Mouse (Mus musculus) gastrocnemius, adult 18-20 months (tissue): ENCODE data around the gene Ech1. TPM values are rescaled to one million over a fixed set of nuclear protein-coding genes. Genes with fewer than 3 reads are reported as not detected.

Source experiments
- DNase-seq: peaks from one replicate; pipeline ENCODE4 v3.0.0; 2021; ENCODE audit warnings: low spot score
- total RNA-seq, 2 experiments: library from RNA; stranded (reverse); gene quantifications; 2 replicates each; pipeline ENCODE4 v1.2.3; 2021

Ech1 gene
- total RNA-seq, 2 experiments from 2014 or later, result 227 to 344 TPM

DNA sequence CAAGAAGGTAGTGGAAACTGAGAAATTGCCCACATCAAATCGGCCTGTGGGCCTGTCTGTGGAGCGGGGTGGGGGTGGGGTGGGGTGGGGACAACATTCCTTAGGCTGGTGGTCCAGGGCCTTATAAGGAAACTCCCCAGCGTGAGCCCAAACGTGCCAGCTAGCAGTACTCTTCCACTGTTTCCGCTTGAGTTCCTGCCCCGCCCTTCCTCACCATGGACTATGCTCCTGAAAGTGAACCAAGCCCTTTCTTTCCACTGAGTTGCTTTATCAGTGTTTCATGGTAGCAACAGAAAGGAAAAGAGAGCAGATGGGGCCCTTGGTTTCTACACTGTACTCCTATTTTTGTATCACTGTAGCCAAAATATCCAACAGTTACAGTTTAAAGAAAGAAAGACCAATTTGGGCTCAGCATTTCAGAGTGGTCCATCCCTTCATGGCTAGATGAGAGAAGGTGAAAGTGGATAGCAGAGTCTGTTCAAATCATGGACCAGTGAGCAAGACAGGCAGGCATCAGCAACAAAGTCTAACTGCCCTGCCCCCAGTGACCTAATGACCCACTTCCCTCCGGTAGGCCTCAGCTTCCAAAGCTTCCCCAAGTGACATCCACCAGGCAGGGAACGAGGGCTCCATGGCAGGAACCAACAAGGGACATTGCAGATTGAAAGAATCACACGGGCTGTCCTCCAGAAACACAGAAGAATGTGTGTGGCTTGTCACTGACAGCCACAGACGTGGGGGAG lies 22.0 kb upstream of the Ech1 start:
- DNase-seq, result no peak

DNA sequence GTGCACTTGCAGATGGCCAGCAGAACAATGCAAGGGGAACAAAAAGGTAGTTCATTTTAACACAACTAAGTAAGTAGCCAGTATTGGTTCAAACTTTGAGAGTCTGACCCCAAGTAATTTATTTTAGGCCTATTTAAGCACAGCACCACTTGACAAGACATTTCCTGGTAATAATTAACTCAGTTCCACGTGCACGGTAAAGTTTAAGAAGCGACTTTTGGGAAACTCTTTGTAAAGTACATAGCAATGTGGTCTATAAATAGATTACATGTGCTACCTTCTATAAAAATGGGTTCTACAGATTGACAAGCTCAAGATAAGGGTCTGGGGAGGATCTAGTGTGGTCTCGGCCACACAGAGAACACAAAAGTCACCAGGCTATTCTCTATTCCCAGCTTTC lies 21.3 kb upstream of the Ech1 start:
- no peak for DNase-seq

DNA sequence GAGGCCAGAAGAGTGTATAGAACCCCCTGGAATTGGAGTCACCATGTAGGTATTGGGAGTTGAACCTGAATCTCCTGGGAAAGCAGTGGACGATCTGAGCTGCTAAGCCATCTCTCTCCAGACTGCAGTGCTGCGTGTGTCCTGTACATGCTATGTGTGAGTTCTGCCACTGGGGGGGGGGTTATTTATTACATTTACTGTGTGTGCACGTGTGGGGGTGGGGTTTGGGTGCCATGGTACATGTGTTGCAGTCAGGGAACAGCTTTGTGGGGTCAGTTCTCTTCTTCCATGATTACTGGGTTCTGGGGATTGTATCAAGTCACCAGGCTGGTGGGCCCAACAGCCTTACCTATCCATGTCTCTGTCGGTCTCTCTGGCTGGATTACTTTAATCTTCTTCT lies 18.1 kb upstream of the Ech1 start:
- DNase-seq, result no peak

DNA sequence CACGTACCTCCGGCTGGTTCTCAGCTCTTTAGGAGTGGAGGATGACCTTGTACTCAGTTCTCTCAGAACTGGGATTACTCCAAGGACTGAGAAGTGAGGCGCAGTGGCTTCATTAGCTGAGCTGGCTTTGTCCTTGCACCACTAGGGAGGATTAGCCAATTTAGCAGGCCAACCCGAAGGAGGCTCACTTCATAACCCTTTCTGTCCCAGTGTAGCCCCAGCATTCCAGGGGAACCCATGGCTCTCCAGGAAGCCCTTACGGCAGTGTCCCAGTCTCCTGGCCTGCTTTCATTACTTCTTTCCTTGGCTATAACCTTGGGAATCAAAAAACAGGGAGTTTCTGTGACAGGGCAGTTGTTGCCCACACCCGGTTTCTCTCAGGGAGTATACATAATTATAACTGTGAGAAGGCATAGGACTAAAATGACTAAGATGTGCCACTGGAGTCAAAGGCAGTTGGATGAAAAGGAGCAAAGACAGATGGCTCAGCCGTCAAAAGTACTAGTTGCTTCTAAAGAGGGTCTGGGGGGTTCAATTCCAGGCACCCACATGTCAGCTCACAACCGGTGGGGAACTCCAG lies 17.3 kb upstream of the Ech1 start:
- DNase-seq, result peak; percentile 61

DNA sequence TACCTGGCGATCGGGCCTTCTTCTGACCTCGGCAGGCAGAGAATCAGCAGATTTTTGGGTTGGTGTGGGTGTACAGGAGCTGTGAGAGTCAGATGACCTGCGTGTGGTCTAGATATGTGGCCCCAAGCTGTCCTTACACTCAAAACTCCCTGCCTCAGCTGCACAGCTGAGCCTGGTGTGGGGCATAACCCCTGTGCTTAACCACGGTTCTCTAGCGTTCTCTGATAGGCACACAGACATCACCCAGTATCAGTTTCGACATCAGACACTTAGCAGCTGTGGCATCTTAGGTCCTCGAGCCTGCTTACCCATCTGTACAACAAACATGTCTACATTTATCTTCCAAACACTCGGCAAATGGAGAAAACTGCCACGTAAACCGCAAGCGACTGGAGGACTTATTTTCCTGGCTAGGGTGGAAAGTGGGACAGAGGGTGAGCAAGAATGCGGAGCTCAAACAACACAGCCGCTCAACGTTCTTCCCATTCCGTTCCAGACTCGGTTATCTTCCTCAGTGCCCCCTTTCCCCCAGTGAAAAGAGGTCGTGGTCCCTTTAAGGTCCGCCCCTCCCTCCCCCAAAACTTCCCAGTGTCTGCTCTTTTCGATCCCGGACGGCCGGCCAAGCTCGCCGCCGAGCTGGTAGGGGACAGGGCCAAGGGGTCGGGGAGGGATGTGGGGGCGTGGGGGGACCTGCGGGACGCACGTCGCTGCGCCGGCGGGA lies 16.6 kb upstream of the Ech1 start, which contains the start of gene Hnrnpl:
TSS of gene Hnrnpl (plus strand) at position 321 of the 721 bp plus-strand sequence.
- DNase-seq, result peak; percentile 73

DNA sequence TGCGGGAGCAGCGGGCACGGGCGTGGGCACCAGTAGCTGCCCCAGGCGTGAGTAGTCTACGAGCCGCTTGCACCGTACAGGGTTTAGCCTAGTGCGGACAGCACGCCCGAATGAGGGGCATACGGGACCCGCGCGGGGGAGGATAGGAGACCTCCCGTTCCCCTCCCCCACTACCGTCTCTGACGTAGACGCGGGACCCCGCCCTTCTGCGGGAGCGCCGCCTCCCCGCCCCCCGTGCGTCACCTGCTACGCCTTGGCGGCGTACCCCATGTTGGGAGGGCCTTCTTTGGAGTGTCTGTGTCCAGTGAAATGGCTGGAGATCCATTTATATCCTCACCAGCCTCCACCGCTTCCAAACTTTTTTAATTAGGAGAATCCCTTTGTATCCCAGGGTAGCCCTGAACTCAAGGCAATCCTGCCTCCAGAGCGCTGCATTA lies 16.0 kb upstream of the Ech1 start:
- DNase-seq, result peak; percentile 98

DNA sequence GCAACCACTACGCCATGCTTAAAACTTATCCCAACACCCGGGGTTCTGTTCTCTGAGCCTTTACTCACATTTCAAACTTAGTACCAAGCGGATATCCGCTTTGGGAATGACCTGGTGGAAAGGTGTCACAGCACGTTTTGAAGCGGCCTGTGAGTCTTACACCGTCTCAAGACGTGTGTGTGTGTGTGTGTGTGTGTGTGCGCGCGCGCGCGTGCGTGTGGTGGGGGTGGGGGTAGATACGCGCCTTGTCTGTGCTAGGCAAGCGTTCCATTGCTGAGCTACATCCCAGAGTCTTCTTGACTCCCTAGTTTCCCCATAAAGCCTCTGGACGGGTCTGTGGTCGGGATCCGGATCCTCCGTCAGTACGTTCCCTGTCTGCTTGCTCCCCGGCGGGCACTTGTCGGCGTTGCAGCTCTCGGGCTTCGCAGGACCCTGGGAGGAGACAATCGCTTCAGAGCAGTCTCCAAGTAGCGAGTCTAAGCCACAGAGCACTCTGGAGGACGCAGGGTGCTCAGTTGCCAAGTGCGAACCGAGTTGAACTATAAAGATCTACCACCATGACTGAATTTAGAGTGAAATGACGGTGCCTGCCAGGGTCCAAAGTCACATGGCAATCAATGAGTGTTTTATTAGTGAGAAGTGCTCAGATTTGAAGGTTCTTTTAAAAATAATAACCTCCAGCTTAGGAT lies 15.5 kb upstream of the Ech1 start:
- DNase-seq, result peak; percentile 57

DNA sequence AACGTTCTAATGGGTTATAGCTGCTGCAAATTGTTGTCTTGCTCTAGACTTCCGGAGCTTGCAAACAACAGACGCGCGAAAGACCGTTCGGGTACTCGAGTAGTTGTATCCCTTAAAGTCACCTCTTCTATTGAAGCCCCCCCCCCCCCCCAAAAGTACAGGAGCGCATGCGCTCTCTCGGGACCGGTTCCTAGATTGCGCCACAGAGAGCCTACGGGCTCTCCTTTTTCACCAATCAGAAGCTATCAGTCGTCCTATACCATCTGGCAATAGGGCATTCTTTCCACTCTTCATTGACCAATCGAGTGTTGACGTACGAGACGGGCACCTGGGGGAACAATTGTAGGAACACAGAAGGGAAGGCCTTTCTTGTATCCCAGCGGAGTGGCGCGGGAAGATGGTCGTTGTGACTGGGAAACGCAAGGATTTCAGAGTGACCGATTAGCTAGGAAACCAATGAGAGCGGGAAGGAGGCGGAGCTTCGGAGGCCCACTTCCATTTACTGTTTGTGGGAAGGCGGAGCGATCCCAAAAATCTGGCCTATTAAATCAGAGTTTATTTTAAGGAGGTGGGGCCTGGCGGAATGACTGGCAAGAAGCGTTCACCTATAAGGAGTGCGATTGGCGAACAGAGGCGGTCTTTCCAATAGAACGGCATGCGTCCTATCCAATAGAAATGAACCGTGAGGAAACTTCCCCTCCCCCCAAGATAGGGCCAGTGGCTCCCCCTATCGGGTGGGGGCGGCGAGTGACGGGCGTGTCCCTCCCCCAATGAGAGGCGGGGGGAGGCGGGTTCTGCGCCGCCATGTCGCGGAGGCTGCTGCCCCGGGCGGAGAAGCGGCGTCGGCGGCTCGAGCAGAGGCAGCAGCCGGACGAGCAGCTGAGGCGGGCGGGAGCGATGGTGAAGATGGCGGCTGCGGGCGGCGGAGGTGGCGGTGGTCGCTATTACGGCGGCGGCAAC lies 14.6 kb upstream of the Ech1 start:
- DNase-seq, result peak; percentile 99

DNA sequence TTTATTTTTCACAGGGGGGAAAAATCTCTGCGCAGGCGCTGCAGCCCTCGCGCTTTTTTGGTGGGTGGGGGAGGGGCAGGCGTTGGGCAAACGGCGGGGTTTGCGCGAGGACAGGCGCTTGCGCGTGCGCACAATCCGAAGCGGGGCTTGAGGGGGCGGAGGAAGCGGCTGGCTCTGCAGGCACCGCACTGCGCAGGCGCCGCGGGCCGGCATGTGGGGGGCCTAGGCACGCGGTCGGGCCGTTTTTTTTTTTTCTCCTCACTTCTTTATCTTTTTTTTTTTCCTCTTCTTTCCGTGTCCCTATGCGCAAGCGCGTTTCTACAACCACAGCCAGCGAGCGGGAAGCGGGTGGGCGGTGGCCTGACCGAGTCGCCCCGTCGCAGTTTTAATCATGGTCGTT lies 13.8 kb upstream of the Ech1 start:
- DNase-seq, result peak; percentile 91

DNA sequence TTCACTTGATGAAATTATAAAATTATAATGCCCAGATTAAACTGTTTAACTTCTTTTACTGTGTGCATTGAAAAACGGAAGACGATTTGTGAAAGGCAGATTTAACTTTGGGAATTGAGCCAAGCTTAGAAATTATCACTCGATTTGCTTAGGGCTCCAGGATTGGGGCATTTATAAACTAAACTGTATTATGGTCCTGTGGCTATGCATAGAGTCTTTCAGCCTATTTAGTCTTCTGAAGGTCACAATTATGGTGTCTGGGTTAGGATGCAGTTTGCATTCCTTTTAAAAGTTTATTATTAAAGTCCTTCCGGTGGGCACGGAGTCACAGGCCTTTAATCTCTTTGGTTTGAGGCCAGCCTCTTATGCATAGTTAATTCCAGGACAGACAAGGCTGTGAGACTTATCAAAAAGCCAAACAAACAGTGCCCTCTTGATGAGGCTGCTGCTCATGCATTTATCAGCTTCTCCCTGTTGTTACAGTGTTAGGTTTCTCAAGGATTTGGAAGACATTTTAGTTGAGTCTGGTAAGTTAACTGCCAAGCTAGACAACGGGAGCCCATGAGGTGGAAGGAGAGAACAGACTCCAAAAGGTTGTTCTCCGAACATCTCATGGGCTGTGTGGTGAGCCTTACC lies 13.3 kb upstream of the Ech1 start:
- DNase-seq, result no peak

DNA sequence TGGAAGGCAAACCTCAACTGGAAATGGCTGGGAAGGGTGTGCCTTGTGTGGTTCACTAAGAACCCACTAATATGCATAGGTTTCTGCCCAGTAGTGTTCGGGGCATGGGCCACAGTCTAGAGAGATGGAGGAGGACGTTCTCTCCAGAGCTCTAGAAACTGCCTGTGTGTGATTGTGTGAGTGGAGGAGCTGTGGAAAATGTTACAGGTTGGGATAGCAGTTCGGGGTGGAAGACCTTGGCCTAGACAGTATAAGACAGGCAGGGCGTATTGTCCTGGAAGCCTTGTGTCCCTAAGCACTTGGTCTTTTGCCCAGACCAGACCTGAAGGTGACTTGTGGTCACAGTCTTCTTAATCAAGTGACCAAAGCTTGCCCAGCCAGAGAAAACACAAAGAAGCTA lies 12.6 kb upstream of the Ech1 start:
- no peak for DNase-seq

DNA sequence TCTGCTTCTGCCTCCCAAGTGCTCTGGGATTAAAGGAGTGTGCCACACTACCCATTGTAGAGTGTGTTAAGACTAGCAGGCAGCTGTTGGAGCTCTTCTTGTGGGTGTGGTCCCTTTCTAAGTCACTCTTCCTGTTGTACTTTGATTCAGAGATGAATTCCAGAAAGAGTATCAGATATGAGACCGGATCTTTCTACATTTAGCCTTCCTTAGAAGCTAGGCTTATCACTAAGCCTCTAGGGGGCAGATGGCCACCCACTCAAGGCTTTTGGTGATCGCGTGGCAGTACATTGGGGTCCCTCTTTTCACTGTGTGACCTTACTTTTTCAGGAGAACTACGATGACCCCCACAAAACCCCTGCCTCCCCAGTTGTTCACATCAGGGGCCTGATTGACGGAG lies 12.1 kb upstream of the Ech1 start:
- no peak for DNase-seq

DNA sequence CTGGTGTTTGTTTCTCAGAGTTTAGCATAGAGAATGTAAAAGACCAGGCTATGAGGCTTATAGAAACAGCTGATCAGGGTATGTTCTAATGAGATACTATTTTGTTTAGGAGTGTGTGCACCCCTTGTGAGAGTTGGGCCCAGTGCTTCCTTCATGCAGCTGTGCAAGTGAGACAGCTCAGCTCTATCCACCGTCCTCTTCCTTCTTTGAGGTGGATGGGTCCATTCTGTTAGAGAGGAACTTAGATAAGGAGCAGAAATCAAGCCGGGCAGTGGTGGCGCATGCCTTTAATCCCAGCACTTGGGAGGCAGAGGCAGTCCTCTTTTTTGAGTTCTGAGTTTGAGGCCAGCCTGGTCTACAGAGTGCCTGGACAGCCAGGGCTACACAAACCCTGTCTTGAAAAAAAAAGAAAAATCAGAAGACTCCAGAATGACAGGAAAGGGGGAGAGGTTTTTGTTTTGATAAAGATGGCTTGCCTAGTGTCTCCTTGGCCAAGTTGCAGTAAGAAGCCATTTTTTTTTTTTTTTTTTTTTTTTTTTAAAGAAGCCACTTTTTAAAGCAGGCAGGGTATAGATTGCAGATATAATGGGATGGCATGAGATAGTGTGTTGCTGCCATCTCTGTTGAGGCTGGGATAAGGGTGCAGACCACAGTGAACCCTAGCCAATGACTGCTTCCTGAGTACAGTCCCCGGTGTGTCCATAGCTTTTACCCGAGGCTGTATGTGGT lies 10.5 kb upstream of the Ech1 start:
- DNase-seq, result no peak

DNA sequence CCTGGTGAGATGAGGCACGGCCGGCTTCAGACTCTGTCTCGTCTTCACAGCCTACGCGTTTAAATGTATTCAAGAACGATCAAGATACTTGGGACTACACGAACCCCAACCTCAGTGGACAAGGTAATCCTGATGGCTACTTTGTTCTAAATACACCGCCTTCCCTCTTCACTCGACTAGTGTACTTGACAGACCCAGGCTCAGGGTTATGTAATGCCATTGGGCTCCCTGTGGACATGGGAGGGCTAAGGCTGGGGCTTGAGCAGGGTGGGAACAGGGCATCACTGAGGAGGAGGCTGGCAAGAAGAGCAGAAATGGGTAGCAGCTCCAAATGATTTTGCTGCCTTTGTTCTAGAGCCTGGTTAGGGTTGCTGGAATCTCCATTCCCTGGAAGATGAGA lies 9.8 kb upstream of the Ech1 start:
- DNase-seq, result no peak

DNA sequence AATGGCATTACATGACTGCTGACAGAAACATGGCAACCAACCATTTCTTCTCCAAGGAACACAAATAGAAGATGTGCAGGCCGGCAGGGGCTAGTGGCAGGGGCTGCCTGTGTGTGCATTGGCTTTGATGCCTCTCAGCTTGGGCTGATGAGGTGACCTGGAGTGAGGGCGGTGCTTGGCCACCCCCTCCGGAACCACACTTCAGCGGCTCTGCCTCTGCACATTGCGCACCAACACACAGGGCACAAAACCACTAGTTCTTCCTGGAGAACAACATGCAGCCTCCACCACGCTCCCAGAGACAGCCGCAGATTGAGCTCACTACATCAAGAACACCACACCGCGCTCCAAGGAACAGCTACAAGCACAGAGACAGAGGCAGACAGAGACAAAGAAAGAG lies 8.8 kb upstream of the Ech1 start:
- no peak for DNase-seq

DNA sequence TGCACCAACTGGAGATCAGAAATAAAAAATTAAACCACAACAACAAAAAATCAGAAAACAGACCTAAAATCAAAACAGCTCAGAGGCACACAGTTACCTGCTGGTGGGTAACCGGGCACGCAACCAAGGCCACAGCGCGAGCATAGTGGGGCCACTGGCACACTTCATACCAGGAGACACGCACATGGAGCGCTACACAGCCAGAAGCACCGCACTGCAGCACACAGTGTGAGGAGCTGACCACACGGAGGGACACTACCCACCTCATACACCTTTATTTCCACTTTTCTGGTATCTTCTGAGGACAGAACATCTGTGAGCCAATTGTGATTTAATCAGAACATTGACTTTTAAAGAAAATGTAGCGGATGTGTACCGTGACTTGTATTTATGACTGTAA lies 8.1 kb upstream of the Ech1 start:
- no peak for DNase-seq

DNA sequence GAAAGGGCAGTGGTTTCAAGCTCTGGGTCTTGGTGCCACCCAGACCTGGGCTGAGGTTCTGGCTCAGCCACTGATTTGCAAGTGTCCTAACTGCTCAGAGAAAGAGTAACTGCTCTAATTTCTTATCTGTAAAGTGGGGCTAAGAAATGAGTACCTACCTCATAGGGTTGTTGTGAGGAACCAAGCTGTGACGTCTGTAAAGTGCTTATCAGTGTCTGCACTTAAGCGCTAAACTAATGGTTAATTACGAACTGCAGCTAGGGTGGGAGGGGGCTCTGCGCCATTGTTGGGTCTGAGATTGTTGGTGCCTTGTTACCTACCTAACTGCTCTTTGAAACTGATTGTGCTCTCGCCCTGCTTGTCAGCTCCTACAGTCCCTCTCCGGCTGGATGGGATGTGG lies 7.5 kb upstream of the Ech1 start:
- no peak for DNase-seq

DNA sequence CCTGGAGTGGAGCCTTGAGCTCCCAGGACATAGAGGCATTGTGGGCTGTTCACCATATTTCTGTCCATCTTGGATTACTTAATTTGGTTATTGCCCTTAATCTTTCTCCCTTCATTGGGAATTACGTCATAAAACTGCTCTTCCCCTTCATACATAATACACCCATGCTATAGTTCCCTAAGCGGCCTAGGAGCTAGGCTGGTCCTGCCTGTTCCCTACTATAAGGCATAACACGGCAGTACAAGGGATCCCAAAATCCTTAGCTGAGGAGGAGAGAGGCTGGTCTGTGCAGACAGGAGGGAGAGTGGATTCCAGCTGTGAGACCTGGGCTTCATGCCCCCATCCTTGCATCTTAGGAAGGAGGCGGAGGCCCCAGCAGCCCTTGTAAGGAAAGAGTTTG lies 7.1 kb upstream of the Ech1 start:
- DNase-seq, result no peak

DNA sequence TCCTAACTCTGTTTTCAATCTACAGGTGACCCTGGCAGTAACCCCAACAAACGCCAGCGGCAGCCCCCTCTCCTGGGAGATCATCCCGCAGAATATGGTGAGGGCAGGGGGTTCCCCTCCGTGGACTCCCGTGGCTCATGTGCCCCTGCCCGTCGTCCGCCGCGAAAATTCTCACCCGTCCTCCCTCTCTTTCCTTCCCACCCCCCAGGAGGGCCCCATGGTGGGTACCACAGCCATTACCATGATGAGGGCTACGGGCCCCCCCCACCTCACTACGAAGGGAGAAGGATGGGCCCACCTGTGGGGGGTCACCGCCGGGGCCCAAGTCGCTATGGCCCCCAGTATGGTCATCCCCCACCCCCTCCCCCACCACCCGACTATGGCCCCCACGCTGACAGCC lies 6.6 kb upstream of the Ech1 start:
- DNase-seq, result no peak
